Mouse (Mus musculus) left cerebral cortex, postnatal 36 days (tissue): ENCODE measurements around the gene Aaed1. TPM values are rescaled to one million over a fixed set of nuclear protein-coding genes. Genes with fewer than 3 reads are reported as not detected.

Experiments
- total RNA-seq, 2 experiments: library from RNA; stranded (reverse); gene quantifications; 2 replicates each; pipeline ENCODE4 v1.2.3; 2021

Gene Aaed1
- total RNA-seq, 2 experiments from 2014 or later = 16.9 to 17.8 TPM

Other genes with a start within 250 kb of the Aaed1 start
- gene Hsd17b3, start 223.5 kb downstream of the Aaed1 start, total RNA-seq = not detected
- gene Slc35d2, start 183.3 kb downstream of the Aaed1 start, total RNA-seq = under 1 TPM; 0.67 to 0.77 TPM
- 10 to 100 TPM; 23.3 to 30.6 TPM for gene Zfp367, start 159.5 kb downstream of the Aaed1 start, total RNA-seq
- 100 to 1,000 TPM; 181 to 205 TPM for gene Habp4, start 150.9 kb downstream of the Aaed1 start, total RNA-seq
- gene Cdc14b, start 37.4 kb downstream of the Aaed1 start, total RNA-seq = 10 to 100 TPM; 10.5 to 12.3 TPM
- gene Ctsl, start 58.2 kb upstream of the Aaed1 start, total RNA-seq = 100 to 1,000 TPM; 136 to 140 TPM
- 10 to 100 TPM; 10.8 to 12.2 TPM for gene Cdk20, start 119.6 kb upstream of the Aaed1 start, total RNA-seq
- gene Fam240b, start 185.1 kb upstream of the Aaed1 start, total RNA-seq = not detected